Mouse (Mus musculus) limb, embryonic 10.5 days (tissue): ENCODE measurements around the gene Acap3. TPM values are rescaled to one million over a fixed set of nuclear protein-coding genes. Genes with fewer than 3 reads are reported as not detected.

ENCODE experiments used
- microRNA-seq: library from miRNA; unstranded; fragments of <30 nt; microRNA quantifications from one replicate; pipeline ENCODE4, GENCODE M21; 2017
- polyA plus RNA-seq: library from polyadenylated mRNA; unstranded; fragments of >200 nt; fragmentation: Nextera tagmentation; extraction: Ambion mirVana; gene quantifications from 2 replicates; pipeline ENCODE4 v1.2.1, GENCODE M21; 2016

Gene Acap3
- polyA plus RNA-seq, 1 experiment from 2014 or later = 25.3 TPM

Small RNA genes within 50 kb of the gene (microRNA-seq; reads per million reads assigned to microRNA genes)
- gene Gm22991 = not detected

Other genes with a start within 250 kb of the Acap3 start
- gene Gm10563, start 246.4 kb upstream of the Acap3 start, polyA plus RNA-seq = not detected in 2 replicates
- 8.4 and 10.4 TPM in 2 replicates for gene Mmp23, start 238.4 kb upstream of the Acap3 start, polyA plus RNA-seq
- 18.9 and 25.2 TPM in 2 replicates for gene Mib2, start 222.6 kb upstream of the Acap3 start, polyA plus RNA-seq
- gene Fndc10, start 197.5 kb upstream of the Acap3 start, polyA plus RNA-seq = 1.5 and 2.6 TPM in 2 replicates
- 161 and 163 TPM in 2 replicates for gene Ssu72, start 187.0 kb upstream of the Acap3 start, polyA plus RNA-seq
- 0.58 and 0.79 TPM in 2 replicates for gene Tmem240, start 157.0 kb upstream of the Acap3 start, polyA plus RNA-seq
- 138 and 161 TPM in 2 replicates for gene Atad3a, start 130.7 kb upstream of the Acap3 start, polyA plus RNA-seq
- gene Vwa1, start 117.1 kb upstream of the Acap3 start, polyA plus RNA-seq = 4.7 and 6.6 TPM in 2 replicates
- 0.30 and 0.33 TPM in 2 replicates for gene Tmem88b, start 105.9 kb upstream of the Acap3 start, polyA plus RNA-seq
- 0.18 TPM in 1 of 2 replicates, not detected in the other for gene Ankrd65, start 101.4 kb upstream of the Acap3 start, polyA plus RNA-seq
- gene Mrpl20, start 88.9 kb upstream of the Acap3 start, polyA plus RNA-seq = 246 and 297 TPM in 2 replicates
- gene Ccnl2, start 79.3 kb upstream of the Acap3 start, polyA plus RNA-seq = 174 and 196 TPM in 2 replicates
- gene Aurkaip1, start 60.5 kb upstream of the Acap3 start, polyA plus RNA-seq = 186 and 204 TPM in 2 replicates
- gene Mxra8, start 52.1 kb upstream of the Acap3 start, polyA plus RNA-seq = 39.2 and 48.9 TPM in 2 replicates
- 3.8 and 4.7 TPM in 2 replicates for gene Dvl1, start 44.4 kb upstream of the Acap3 start, polyA plus RNA-seq
- gene Tas1r3, start 28.5 kb upstream of the Acap3 start, polyA plus RNA-seq = 0.24 and 0.31 TPM in 2 replicates
- gene Cptp, start 22.4 kb upstream of the Acap3 start, polyA plus RNA-seq = 18.9 and 19.0 TPM in 2 replicates
- gene Ints11, start 22.3 kb upstream of the Acap3 start, polyA plus RNA-seq = 106 and 107 TPM in 2 replicates
- gene Pusl1, start within 50 bp of the Acap3 start, polyA plus RNA-seq = 52.4 and 55.5 TPM in 2 replicates
- gene Ube2j2, start 52.0 kb downstream of the Acap3 start, polyA plus RNA-seq = 163 and 168 TPM in 2 replicates
- 23.4 and 24.5 TPM in 2 replicates for gene C1qtnf12, start 70.5 kb downstream of the Acap3 start, polyA plus RNA-seq
- gene B3galt6, start 100.8 kb downstream of the Acap3 start, polyA plus RNA-seq = 13.3 and 14.8 TPM in 2 replicates
- 143 and 149 TPM in 2 replicates for gene Sdf4, start 101.0 kb downstream of the Acap3 start, polyA plus RNA-seq
- 0.60 and 0.61 TPM in 2 replicates for gene Tnfrsf4, start 122.0 kb downstream of the Acap3 start, polyA plus RNA-seq
- 1.2 and 1.5 TPM in 2 replicates for gene Tnfrsf18, start 134.3 kb downstream of the Acap3 start, polyA plus RNA-seq
- gene Ttll10, start 167.6 kb downstream of the Acap3 start, polyA plus RNA-seq = 0.54 and 0.67 TPM in 2 replicates
- 76.0 and 78.5 TPM in 2 replicates for gene 9430015G10Rik, start 218.2 kb downstream of the Acap3 start, polyA plus RNA-seq
- gene Rnf223, start 238.7 kb downstream of the Acap3 start, polyA plus RNA-seq = 0.77 and 0.96 TPM in 2 replicates